Mouse (Mus musculus) C2C12 (cell line): ENCODE measurements around the gene Foxp1. TPM values are rescaled to one million over a fixed set of nuclear protein-coding genes. Genes with fewer than 3 reads are reported as not detected.

Source experiments
- H3K27me3 ChIP-seq: one replicate; pipeline ENCODE4 v1.6.1; 2011; ENCODE audit not compliant: control insufficient read depth, insufficient read depth, insufficient read length
- H3K36me3 ChIP-seq: one replicate; pipeline ENCODE4 v1.6.1; 2011; ENCODE audit not compliant: control insufficient read depth, insufficient read depth
- H3K4me3 ChIP-seq: one replicate; pipeline ENCODE4 v1.5.1; 2011; ENCODE audit warnings: mild to moderate bottlenecking, control low read depth; ENCODE audit not compliant: poor library complexity, insufficient read depth, severe bottlenecking
- H3K79me2 ChIP-seq: one replicate; pipeline ENCODE4 v1.6.1; 2011; ENCODE audit not compliant: control insufficient read depth, insufficient read depth
- H3K79me3 ChIP-seq: one replicate; pipeline ENCODE4 v1.6.1; 2011; ENCODE audit warnings: low read depth, control low read depth
- H3ac ChIP-seq: one replicate; pipeline ENCODE3; 2011; ENCODE audit warnings: low read depth; ENCODE audit not compliant: control insufficient read depth, insufficient read length
- CEBPB ChIP-seq: IDR thresholded peaks from one replicate; pipeline ENCODE4 v1.6.1; 2011; ENCODE audit warnings: low read depth, mild to moderate bottlenecking, control low read depth, moderate library complexity
- CTCF ChIP-seq: IDR thresholded peaks from one replicate; pipeline ENCODE4 v1.5.1; 2011; ENCODE audit not compliant: control insufficient read depth, insufficient read depth, insufficient read length
- FOSL1 ChIP-seq: IDR thresholded peaks from one replicate; pipeline ENCODE4 v1.8.0; 2011; ENCODE audit warnings: mild to moderate bottlenecking, low read length; ENCODE audit not compliant: poor library complexity, insufficient read depth, severe bottlenecking
- MAX ChIP-seq: IDR thresholded peaks from one replicate; pipeline ENCODE4 v1.6.1; 2011; ENCODE audit warnings: mild to moderate bottlenecking, control low read depth
- MYOD1 ChIP-seq: IDR thresholded peaks from one replicate; pipeline ENCODE4 v1.6.1; 2011; ENCODE audit warnings: low read depth; ENCODE audit not compliant: control insufficient read depth, insufficient read length
- MYOG ChIP-seq: IDR thresholded peaks from one replicate; pipeline ENCODE4 v1.6.1; 2011; ENCODE audit not compliant: control insufficient read depth, insufficient read length; ENCODE audit errors: extremely low read depth
- USF1 ChIP-seq: IDR thresholded peaks from one replicate; pipeline ENCODE4 v1.6.1; 2011; ENCODE audit warnings: low read depth, mild to moderate bottlenecking, control low read depth, moderate library complexity
- polyA plus RNA-seq: library from polyadenylated mRNA; unstranded; fragments of >200 nt; fragmentation: generic; extraction: Trizol; gene quantifications from one replicate; pipeline ENCODE4 v1.2.1, GENCODE M21; 2012; ENCODE audit warnings: missing spikeins

Gene Foxp1
- polyA plus RNA-seq, 1 experiment, result 25.9 TPM

DNA sequence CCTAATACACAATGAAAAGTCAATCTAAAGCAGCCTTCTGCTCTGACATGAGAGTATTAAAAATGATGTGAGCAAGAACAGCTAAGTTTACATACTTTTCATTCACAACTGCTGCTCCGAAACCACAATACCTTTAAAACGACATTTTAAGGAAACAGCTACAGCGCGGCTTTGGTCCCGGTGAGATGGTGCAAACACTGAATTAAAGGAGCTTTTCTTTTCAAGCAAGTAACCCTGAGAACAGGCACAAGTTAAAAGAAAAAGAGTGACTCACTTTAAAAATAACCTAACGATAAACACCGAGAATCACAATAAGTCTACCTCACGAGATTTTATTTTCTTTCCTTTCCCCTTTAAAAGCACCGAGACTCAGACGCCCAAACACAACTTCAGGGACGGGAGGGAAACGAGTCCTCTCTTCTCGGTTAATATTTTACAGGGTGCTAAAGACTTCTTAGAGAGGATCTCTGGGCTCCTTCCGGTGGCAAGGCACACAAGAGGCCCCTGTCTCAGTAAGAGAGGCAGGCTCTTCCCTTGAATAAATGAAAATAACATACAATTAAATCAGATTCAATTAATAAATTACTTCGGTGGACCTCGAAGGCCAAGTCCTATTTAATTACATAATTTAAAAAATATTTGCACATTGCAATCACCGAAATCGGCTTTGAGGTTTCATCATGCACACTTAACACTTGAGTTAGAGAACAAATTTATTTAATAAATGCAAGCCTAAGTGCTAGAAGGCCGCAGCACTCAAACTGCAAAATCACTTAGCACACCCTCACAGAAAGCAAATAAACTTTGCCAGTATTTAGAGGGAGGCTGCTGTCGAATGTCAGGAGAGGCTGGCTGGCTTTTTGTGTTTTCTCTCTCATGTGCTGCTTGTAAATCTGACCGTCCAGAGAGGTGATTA, 246.9 kb downstream of the Foxp1 start:
- no peaks in the 10 kb centered on the region for H3K36me3 ChIP-seq
- H3K79me3 ChIP-seq, result no peaks in the 10 kb centered on the region
- no peak for TF ChIP-seq USF1
- TF ChIP-seq MYOG, result no peak
- TF ChIP-seq MYOD1, result no peak
- TF ChIP-seq FOSL1, result no peak
- TF ChIP-seq CEBPB, result no peak
- no peak for TF ChIP-seq CTCF
- TF ChIP-seq MAX, result no peak
- H3K27me3 ChIP-seq, result no peaks in the 10 kb centered on the region
- no peak overlapping the region for H3ac ChIP-seq
- H3K79me2 ChIP-seq, result no peaks in the 10 kb centered on the region
- H3K4me3 ChIP-seq, result no peak overlapping the region

DNA sequence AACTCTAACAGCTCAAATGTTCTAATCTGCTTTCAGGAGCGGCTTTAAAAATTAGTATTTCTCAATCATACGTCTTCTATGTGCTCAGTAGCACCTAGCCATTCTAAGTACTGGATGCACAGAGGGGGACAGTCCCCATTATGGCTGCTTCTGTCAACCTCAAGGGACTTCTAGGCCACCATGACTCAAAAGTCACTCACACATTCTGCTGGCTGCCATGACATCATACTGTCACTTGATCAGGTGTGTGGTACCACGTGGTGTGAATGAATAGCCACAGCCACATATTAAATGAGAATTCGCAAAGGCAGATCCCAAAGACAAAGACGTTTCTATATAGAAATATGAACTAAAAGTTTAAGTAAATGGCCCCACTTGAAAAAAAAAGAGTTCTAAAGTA, 247.9 kb downstream of the Foxp1 start:
- H3ac ChIP-seq, result no peak overlapping the region
- H3K79me2 ChIP-seq, result no peaks in the 10 kb centered on the region
- no peaks in the 10 kb centered on the region for H3K79me3 ChIP-seq
- no peak overlapping the region for H3K4me3 ChIP-seq
- H3K36me3 ChIP-seq, result no peaks in the 10 kb centered on the region
- TF ChIP-seq CEBPB, result no peak
- H3K27me3 ChIP-seq, result no peaks in the 10 kb centered on the region

DNA sequence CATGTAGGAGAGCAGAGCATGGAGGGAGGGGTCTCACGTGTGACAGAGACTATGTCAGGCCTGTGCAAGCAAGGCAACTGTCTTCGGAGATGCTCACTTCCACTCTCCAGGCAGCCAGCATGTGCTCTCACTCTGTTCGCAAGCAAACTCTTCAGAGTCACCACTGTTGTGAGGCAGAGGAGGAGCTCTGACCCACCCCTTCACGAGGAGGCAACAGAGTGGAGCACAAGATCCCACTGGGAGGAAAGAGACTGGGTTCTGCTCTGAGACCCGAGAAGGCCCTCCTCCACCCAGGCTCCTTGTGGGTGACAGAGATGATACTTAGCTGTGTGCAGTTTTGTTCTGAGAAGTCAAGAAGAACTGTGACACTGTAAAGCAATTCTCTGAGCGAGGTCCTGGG, 248.3 kb downstream of the Foxp1 start:
- Histone ChIP-seq H3K4me3 (no peak overlapping the region), H3ac (no peak overlapping the region), H3K36me3 (no peaks in the 10 kb centered on the region), H3K27me3 (no peaks in the 10 kb centered on the region), H3K79me2 (no peaks in the 10 kb centered on the region), H3K79me3 (no peaks in the 10 kb centered on the region)
- TF ChIP-seq USF1 (no peak), FOSL1 (no peak), MAX (no peak), CTCF (no peak), MYOG (no peak), MYOD1 (no peak), CEBPB (no peak)

DNA sequence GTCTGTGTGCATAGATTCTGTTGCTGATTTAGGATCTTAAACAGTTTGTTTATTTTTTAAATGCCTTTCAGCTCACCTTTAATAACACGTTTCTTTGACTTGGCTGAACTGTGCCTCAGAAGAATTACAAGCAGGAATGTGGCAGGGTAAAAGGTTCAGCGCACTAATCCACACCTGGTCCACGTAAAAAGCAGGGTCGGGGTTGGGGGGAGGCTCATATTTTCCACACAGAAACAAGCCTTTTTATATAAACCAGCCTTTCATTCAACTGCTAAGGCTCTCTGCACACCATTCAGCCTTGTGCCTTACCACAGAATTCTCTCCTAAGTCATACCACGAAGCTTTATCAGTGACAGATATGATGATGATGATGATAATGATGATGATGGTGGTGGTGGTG, 249.3 kb downstream of the Foxp1 start:
- no peaks in the 10 kb centered on the region for H3K79me2 ChIP-seq
- H3ac ChIP-seq, result no peak overlapping the region
- no peaks in the 10 kb centered on the region for H3K36me3 ChIP-seq
- H3K27me3 ChIP-seq, result no peaks in the 10 kb centered on the region
- H3K4me3 ChIP-seq, result no peak overlapping the region
- no peak for TF ChIP-seq MYOD1
- H3K79me3 ChIP-seq, result no peaks in the 10 kb centered on the region

DNA sequence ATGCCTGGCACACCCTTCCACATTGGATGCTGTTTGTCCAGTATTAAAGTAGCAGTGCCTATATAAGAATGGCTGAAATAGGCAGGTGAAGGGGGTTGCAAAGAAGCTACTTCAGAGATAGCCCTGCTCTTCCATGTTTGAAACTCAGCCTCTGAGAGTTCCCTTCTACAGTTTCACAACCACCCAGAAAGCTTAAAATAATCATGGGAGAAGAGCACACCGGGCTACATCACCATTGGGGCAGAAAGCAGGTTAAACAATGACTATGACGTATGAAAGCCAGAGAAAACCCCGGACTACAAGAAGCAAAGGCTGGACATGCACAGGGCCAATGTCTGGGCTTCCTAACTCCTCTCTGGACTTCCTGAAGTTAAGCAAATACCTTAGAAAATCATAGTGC, 250.3 kb downstream of the Foxp1 start:
- Histone ChIP-seq H3ac (no peak overlapping the region), H3K36me3 (no peaks in the 10 kb centered on the region), H3K79me2 (no peaks in the 10 kb centered on the region), H3K79me3 (no peaks in the 10 kb centered on the region), H3K4me3 (no peak overlapping the region), H3K27me3 (no peaks in the 10 kb centered on the region)
- TF ChIP-seq FOSL1 (no peak), CEBPB (no peak), CTCF (no peak), USF1 (no peak), MYOG (no peak), MYOD1 (no peak), MAX (no peak)

DNA sequence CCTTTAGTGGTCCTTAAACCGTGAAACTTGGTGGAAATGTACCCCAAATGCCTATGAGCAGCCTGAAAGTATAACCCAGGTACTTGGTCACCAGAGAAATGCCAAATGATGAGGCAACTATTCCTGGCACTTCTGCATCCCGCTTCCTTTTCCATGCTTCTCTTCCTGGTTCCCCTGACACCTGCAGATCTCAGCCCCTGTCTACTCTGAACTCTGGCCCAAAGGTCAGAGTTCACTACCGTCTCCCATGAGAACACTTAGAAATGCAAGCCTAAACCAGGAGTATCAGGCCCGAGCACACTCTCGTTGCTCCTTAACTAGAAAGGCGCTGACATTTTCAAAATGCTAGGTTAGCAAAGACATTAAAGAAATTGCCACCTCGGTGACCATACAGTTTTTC, 250.8 kb downstream of the Foxp1 start:
- H3K79me3 ChIP-seq, result no peaks in the 10 kb centered on the region
- no peak overlapping the region for H3ac ChIP-seq
- H3K79me2 ChIP-seq, result no peaks in the 10 kb centered on the region
- no peaks in the 10 kb centered on the region for H3K27me3 ChIP-seq
- no peaks in the 10 kb centered on the region for H3K36me3 ChIP-seq
- TF ChIP-seq USF1 (no peak), FOSL1 (no peak), MYOD1 (no peak), MYOG (no peak), CEBPB (no peak), CTCF (no peak), MAX (no peak)
- H3K4me3 ChIP-seq, result no peak overlapping the region
